Mouse (Mus musculus) forebrain, embryonic 14.5 days (tissue): Measurements from ENCODE around the gene Fzd5. TPM values are rescaled to one million over a fixed set of nuclear protein-coding genes. Genes with fewer than 3 reads are reported as not detected.

ENCODE experiments used
- ATAC-seq: fragments of 200-750 bp; cut with Nextera tagmentation; 2 replicates; pipeline ENCODE4 v1.8.0; 2017; ENCODE audit warnings: mild to moderate bottlenecking, moderate library complexity
- DNase-seq: peaks from one replicate; pipeline ENCODE4 v3.0.0-alpha.2; 2015; ENCODE audit warnings: low spot score
- H3K27ac ChIP-seq: fragments of 300-500 bp; sonication (generic); 2 replicates; pipeline ENCODE4 v1.5.1; 2014; ENCODE audit warnings: low read depth, mild to moderate bottlenecking, control low read depth, low read length, moderate library complexity
- H3K27me3 ChIP-seq: fragments of 300-500 bp; sonication (generic); replicated peaks from 2 replicates; pipeline ENCODE4 v1.6.1; 2014; ENCODE audit warnings: low read length, control low read depth, mixed read lengths; ENCODE audit not compliant: control insufficient read depth, insufficient read depth
- H3K36me3 ChIP-seq: fragments of 300-500 bp; sonication (generic); 2 replicates; pipeline ENCODE4 v1.6.1; 2014; ENCODE audit warnings: low read length, control low read depth; ENCODE audit not compliant: control insufficient read depth, insufficient read depth
- H3K4me1 ChIP-seq: fragments of 300-500 bp; sonication (generic); 2 replicates; pipeline ENCODE4 v1.6.1; 2014; ENCODE audit warnings: antibody characterized with exemption, low read length, control low read depth; ENCODE audit not compliant: control insufficient read depth, insufficient read depth
- H3K4me2 ChIP-seq: fragments of 300-500 bp; sonication (generic); 2 replicates; pipeline ENCODE4 v1.6.1; 2014; ENCODE audit warnings: mild to moderate bottlenecking, control low read depth, low read length
- H3K4me3 ChIP-seq: fragments of 300-500 bp; sonication (generic); 2 replicates; pipeline ENCODE4 v1.5.1; 2014; ENCODE audit warnings: low read depth, low read length, control low read depth
- H3K9ac ChIP-seq: fragments of 300-500 bp; sonication (generic); 2 replicates; pipeline ENCODE4 v1.6.1; 2014; ENCODE audit warnings: mild to moderate bottlenecking, low read length, control low read depth, moderate library complexity
- H3K9me3 ChIP-seq: fragments of 300-500 bp; sonication (generic); replicated peaks from 2 replicates; pipeline ENCODE4 v1.6.1; 2016; ENCODE audit warnings: low read length, control low read depth, mixed read lengths; ENCODE audit not compliant: control insufficient read depth
- WGBS: fragments of 180-500 bp; shearing (Covaris S2); extraction: QIAGEN DNeasy Blood & Tissue Kit; methylation state at CpG from one replicate; pipeline ENCODE4 v1.1.7; 2014; 5-methylcytosine and 5-hydroxymethylcytosine counted together
- polyA plus RNA-seq: library from polyadenylated mRNA; unstranded; fragments of >200 nt; fragmentation: Nextera tagmentation; extraction: Ambion mirVana; gene quantifications from 2 replicates; pipeline ENCODE4 v1.2.1, GENCODE M21; 2014

Fzd5 gene
- polyA plus RNA-seq, 1 experiment from 2014 or later = 0.88 TPM

GRCm38 (mm10) chr1:64755971-64756639 is 18.6 kb upstream of the Fzd5 start:
- Histone ChIP-seq H3K9ac (no peak overlapping the region), H3K9me3 (no peaks in the 10 kb centered on the region), H3K4me2 (no peak overlapping the region), H3K4me1 (no peaks in the 10 kb centered on the region), H3K4me3 (no peak overlapping the region), H3K27ac (no peak overlapping the region), H3K27me3 (no peaks in the 10 kb centered on the region), H3K36me3 (no peaks in the 10 kb centered on the region)
- WGBS = 64% methylated on average over 7 of the region's 7 CpGs
- DNase-seq (no peak), ATAC-seq (no peak)

- DNase-seq (no peak), ATAC-seq (no peak)
- Histone ChIP-seq H3K9ac (no peak overlapping the region), H3K27me3 (no peaks in the 10 kb centered on the region), H3K4me2 (no peak overlapping the region), H3K4me3 (no peak overlapping the region), H3K9me3 (no peaks in the 10 kb centered on the region), H3K4me1 (no peaks in the 10 kb centered on the region), H3K27ac (no peak overlapping the region), H3K36me3 (no peaks in the 10 kb centered on the region)
- 91% methylated on average over 5 of the region's 5 CpGs for WGBS
Observed at GRCm38 (mm10) chr1:64754658-64755057, 17.1 kb upstream of the Fzd5 start.

GRCm38 (mm10) chr1:64753668-64754067 is 16.1 kb upstream of the Fzd5 start:
- no peak for ATAC-seq
- Histone ChIP-seq H3K4me2 (no peak overlapping the region), H3K4me1 (no peaks in the 10 kb centered on the region), H3K27me3 (no peaks in the 10 kb centered on the region), H3K9me3 (no peaks in the 10 kb centered on the region), H3K9ac (no peak overlapping the region), H3K27ac (no peak overlapping the region), H3K4me3 (no peak overlapping the region), H3K36me3 (no peaks in the 10 kb centered on the region)
- WGBS = 78% methylated on average over 7 of the region's 7 CpGs
- DNase-seq = no peak

DNA sequence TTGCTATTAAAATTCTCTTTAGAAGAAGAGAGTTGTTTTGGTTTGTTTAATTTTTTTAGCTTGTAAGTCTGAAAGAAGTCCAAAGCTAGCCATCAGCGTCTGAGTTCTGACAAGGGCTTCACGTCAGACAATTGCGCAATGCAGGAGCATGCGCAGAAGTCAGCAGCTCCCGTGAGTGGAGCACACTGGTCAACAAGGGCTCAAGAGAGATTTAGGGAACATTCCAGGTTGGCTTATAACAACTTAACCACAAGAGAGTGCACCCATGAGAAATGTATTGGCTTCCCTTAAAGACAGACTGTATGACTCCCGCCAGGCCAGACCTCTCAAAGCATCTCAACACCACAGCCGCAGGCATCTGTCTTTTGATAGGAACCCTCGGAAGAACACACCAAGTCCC is 15.6 kb upstream of the Fzd5 start:
- no peak for ATAC-seq

DNA sequence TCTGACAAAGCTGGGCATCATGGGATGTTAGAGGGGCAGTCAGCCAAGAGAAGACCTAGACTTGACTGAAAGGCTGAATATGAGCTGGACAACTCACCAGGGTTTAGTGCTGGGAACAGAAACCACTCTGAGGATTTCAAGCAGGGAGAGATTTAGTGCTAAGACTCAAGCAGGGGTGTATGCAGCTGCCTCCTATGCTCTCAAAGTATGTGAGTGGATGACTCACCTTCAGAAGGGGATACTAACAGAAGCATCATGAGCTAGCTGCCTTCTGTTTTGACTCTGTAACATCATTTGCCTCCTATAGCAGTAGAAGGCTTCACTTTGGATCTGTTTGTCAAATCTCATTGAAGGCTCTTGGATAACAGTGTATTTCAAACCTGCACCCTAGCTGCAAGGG is 7.1 kb upstream of the Fzd5 start:
- no peak overlapping the region for H3K4me2 ChIP-seq
- DNase-seq (no peak), ATAC-seq (no peak)
- 0 out of 2 replicates have a peak, but pooled peaks cover 2% of the 10 kb centered on the region for H3K9me3 ChIP-seq
- H3K4me3 ChIP-seq = no peak overlapping the region
- H3K36me3 ChIP-seq = no peaks in the 10 kb centered on the region
- H3K27ac ChIP-seq = no peak overlapping the region
- H3K9ac ChIP-seq = no peak overlapping the region
- 0 out of 2 replicates have a peak, but pooled peaks cover 6% of the 10 kb centered on the region for H3K27me3 ChIP-seq
- no peaks in the 10 kb centered on the region for H3K4me1 ChIP-seq

More for the DNA sequence above, 15.6 kb upstream of the Fzd5 start:
- DNase-seq = no peak
- no peaks in the 10 kb centered on the region for H3K27me3 ChIP-seq
- WGBS = 93% methylated on average over 8 of the region's 8 CpGs
- H3K9me3 ChIP-seq = no peaks in the 10 kb centered on the region
- H3K4me3 ChIP-seq = no peak overlapping the region
- H3K36me3 ChIP-seq = no peaks in the 10 kb centered on the region
- no peak overlapping the region for H3K27ac ChIP-seq
- no peaks in the 10 kb centered on the region for H3K4me1 ChIP-seq
- no peak overlapping the region for H3K4me2 ChIP-seq
- no peak overlapping the region for H3K9ac ChIP-seq

DNA sequence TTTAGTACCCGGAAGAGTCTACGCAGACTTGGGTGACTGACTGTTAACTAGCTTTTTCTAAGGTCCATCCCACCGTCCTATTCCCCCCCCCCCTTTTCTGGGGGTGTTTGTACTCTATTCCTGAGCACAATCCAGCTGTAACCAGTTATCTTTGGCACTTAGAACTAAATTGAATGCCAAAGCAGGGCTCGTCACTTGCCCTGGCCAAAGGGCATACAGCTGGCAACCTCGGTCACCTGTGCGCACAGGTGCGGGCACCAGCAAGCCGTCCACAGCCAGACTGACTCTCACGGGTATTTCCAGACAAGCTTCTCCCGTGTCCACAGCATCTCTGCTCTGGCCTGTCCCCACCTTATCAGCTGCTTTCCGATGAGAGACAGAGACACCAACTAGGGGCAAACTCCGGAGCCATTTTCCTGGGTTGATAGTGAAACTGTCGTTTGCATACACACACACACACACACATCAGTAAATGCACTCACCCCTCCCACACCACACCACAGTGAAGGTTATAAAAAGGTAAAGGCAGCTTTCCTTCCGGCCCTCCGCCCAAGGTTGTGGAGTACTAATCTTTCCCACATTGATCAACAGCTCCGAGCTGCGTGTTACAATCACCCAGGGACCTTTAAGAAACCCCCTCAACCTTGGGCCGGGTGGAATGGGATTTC is 5.3 kb upstream of the Fzd5 start:
- no peak overlapping the region for H3K27ac ChIP-seq
- H3K27me3 ChIP-seq = 0 out of 2 replicates have a peak, but pooled peaks cover 18% of the 10 kb centered on the region
- no peaks in the 10 kb centered on the region; the same call in 1 of the 2 replicates for H3K4me1 ChIP-seq
- H3K9ac ChIP-seq = no peak overlapping the region
- 0 out of 2 replicates have a peak, but pooled peaks cover 2% of the 10 kb centered on the region for H3K9me3 ChIP-seq
- no peaks in the 10 kb centered on the region for H3K36me3 ChIP-seq
- no peak overlapping the region for H3K4me2 ChIP-seq
- no peak overlapping the region for H3K4me3 ChIP-seq
- WGBS = 93% methylated on average over 18 of the region's 18 CpGs
- no peak for DNase-seq
- no peak for ATAC-seq

DNA sequence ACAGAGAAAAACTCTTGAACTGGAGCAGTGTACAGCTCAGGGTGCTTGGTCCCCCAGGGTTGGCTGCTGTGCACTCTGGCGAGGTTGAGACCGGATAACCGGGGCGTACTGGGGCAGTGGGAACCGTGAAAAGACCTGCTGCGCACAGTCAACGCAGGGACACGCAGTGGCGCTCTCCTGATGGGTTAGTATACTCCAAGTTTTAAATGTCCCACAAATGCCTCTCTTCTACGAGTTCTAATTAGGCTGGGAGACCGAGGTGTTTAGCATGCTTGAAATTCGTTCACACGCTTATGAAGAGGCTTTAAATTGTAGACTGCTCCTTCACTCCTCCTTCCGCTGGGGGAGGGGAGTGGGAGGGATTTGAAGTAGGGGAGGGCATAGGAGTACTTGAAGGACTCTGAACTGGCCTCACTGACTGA is 1.1 kb upstream of the Fzd5 start:
- Histone ChIP-seq H3K36me3 (no peaks in the 10 kb centered on the region), H3K4me1 (peaks cover 19% of the 10 kb centered on the region), H3K4me3 (peak overlapping the region; percentile 59), H3K9ac (no peak overlapping the region), H3K27ac (no peak overlapping the region), H3K9me3 (no peaks in the 10 kb centered on the region), H3K4me2 (peak overlapping the region; percentile 97), H3K27me3 (peaks cover 53% of the 10 kb centered on the region)
- ATAC-seq = no peak
- DNase-seq = peak; percentile 45
- under 1% methylated on average over 14 of the region's 14 CpGs for WGBS

- H3K4me2 ChIP-seq = peak overlapping the region; percentile 97
- H3K36me3 ChIP-seq = no peaks in the 10 kb centered on the region
- peak overlapping the region; percentile 14; the same call in 1 of the 2 replicates for H3K9ac ChIP-seq
- peaks cover 55% of the 10 kb centered on the region for H3K27me3 ChIP-seq
- no peaks in the 10 kb centered on the region for H3K9me3 ChIP-seq
- DNase-seq (no peak), ATAC-seq (peak; percentile 4; the same call in 1 of the 2 replicates)
- peaks cover 19% of the 10 kb centered on the region for H3K4me1 ChIP-seq
- peak overlapping the region; percentile 59 for H3K4me3 ChIP-seq
- WGBS = under 1% methylated on average over 11 of the region's 11 CpGs
- H3K27ac ChIP-seq = no peak overlapping the region
Observed at GRCm38 (mm10) chr1:64738180-64738555, 617 bp upstream of the Fzd5 start.
